Mouse (Mus musculus) forebrain, embryonic 11.5 days (tissue): Measurements from ENCODE around the gene Mepce. TPM values are rescaled to one million over a fixed set of nuclear protein-coding genes. Genes with fewer than 3 reads are reported as not detected.

Experiments used
- ATAC-seq: fragments of 200-750 bp; cut with Nextera tagmentation; replicated peaks from 2 replicates; pipeline ENCODE4 v1.8.0; 2017; ENCODE audit warnings: moderate TSS enrichment; ENCODE audit not compliant: low FRiP score
- DNase-seq: peaks from one replicate; pipeline ENCODE4 v3.0.0-alpha.2; 2017; ENCODE audit warnings: low spot score
- H3K27ac ChIP-seq: fragments of 300-500 bp; sonication (generic); 2 replicates; pipeline ENCODE4 v1.5.1; 2014; ENCODE audit warnings: low read depth, low read length
- H3K27me3 ChIP-seq: fragments of 300-500 bp; sonication (generic); 2 replicates; pipeline ENCODE4 v1.6.1; 2014; ENCODE audit warnings: mild to moderate bottlenecking, low read length, mixed read lengths; ENCODE audit not compliant: control insufficient read depth, insufficient read depth
- H3K36me3 ChIP-seq: fragments of 300-500 bp; sonication (generic); 2 replicates; pipeline ENCODE4 v1.6.1; 2014; ENCODE audit warnings: mild to moderate bottlenecking, low read length, moderate library complexity, mixed read lengths; ENCODE audit not compliant: control insufficient read depth, insufficient read depth
- H3K4me1 ChIP-seq: fragments of 300-500 bp; sonication (generic); replicated peaks from 2 replicates; pipeline ENCODE4 v1.6.1; 2014; ENCODE audit warnings: low read length, mixed read lengths; ENCODE audit not compliant: control insufficient read depth, insufficient read depth
- H3K4me2 ChIP-seq: fragments of 300-500 bp; sonication (generic); 2 replicates; pipeline ENCODE4 v1.6.1; 2014; ENCODE audit warnings: low read depth, mild to moderate bottlenecking, low read length, moderate library complexity, mixed read lengths; ENCODE audit not compliant: severe bottlenecking
- H3K4me3 ChIP-seq: fragments of 300-500 bp; sonication (generic); 2 replicates; pipeline ENCODE4 v1.5.1; 2014; ENCODE audit warnings: low read depth, low read length
- H3K9ac ChIP-seq: fragments of 300-500 bp; sonication (generic); 2 replicates; pipeline ENCODE4 v1.6.1; 2014; ENCODE audit warnings: low read length
- H3K9me3 ChIP-seq: fragments of 300-500 bp; sonication (generic); 2 replicates; pipeline ENCODE4 v1.6.1; 2016; ENCODE audit warnings: low read length, mixed read lengths; ENCODE audit not compliant: control insufficient read depth
- WGBS: fragments of 180-500 bp; shearing (Covaris S2); extraction: QIAGEN DNeasy Blood & Tissue Kit; methylation state at CpG from one replicate; pipeline ENCODE4 v1.1.7; 2014; 5-methylcytosine and 5-hydroxymethylcytosine counted together
- polyA plus RNA-seq: library from polyadenylated mRNA; unstranded; fragments of >200 nt; fragmentation: Nextera tagmentation; extraction: Ambion mirVana; gene quantifications from 2 replicates; pipeline ENCODE4 v1.2.1, GENCODE M21; 2014

The Mepce gene
- polyA plus RNA-seq, 1 experiment from 2014 or later: 12.4 TPM

GRCm38 (mm10) chr5:137784546-137784945 is 2.9 kb downstream of the Mepce start:
- Histone ChIP-seq H3K27me3 (no peaks in the 10 kb centered on the region; the same call in 1 of the 2 replicates), H3K27ac (no peak overlapping the region), H3K9ac (peak overlapping the region; percentile 92), H3K4me3 (peak overlapping the region; percentile 85), H3K4me2 (peak overlapping the region; percentile 90), H3K4me1 (peaks cover 32% of the 10 kb centered on the region), H3K36me3 (peaks cover 23% of the 10 kb centered on the region), H3K9me3 (no peaks in the 10 kb centered on the region)
- ATAC-seq: no peak
- DNase-seq: no peak
- WGBS: 87% methylated on average over 14 of the region's 14 CpGs

- Histone ChIP-seq H3K27ac (no peak overlapping the region), H3K4me3 (peak overlapping the region; percentile 85), H3K27me3 (no peaks in the 10 kb centered on the region; the same call in 1 of the 2 replicates), H3K4me2 (peak overlapping the region; percentile 90), H3K4me1 (peaks cover 33% of the 10 kb centered on the region), H3K9ac (peak overlapping the region; percentile 92), H3K36me3 (peaks cover 23% of the 10 kb centered on the region), H3K9me3 (no peaks in the 10 kb centered on the region)
- ATAC-seq: no peak
- 80% methylated on average over 9 of the region's 9 CpGs for WGBS
- no peak for DNase-seq
These were observed 3.4 kb downstream of the Mepce start for GRCm38 (mm10) chr5:137783901-137784540.

GRCm38 (mm10) chr5:137782776-137783522 is 4.5 kb downstream of the Mepce start:
- Histone ChIP-seq H3K27ac (no peak overlapping the region), H3K36me3 (peaks cover 23% of the 10 kb centered on the region), H3K4me2 (peak overlapping the region; percentile 90; the same call in 1 of the 2 replicates), H3K9me3 (no peaks in the 10 kb centered on the region), H3K4me1 (peaks cover 34% of the 10 kb centered on the region), H3K9ac (peak overlapping the region; percentile 92), H3K27me3 (no peaks in the 10 kb centered on the region), H3K4me3 (peak overlapping the region; percentile 85; the same call in 1 of the 2 replicates)
- 87% methylated on average over 13 of the region's 13 CpGs for WGBS
- ATAC-seq (no peak), DNase-seq (peak; percentile 55)

GRCm38 (mm10) chr5:137781661-137782060 is 5.8 kb downstream of the Mepce start:
- no peak overlapping the region for H3K27ac ChIP-seq
- H3K4me3 ChIP-seq: no peak overlapping the region
- H3K4me1 ChIP-seq: peaks cover 34% of the 10 kb centered on the region
- peaks cover 23% of the 10 kb centered on the region for H3K36me3 ChIP-seq
- no peaks in the 10 kb centered on the region for H3K9me3 ChIP-seq
- ATAC-seq (no peak), DNase-seq (peak; percentile 49)
- no peak overlapping the region for H3K9ac ChIP-seq
- H3K4me2 ChIP-seq: no peak overlapping the region
- no peaks in the 10 kb centered on the region for H3K27me3 ChIP-seq
- 92% methylated on average over 7 of the region's 7 CpGs for WGBS

- Histone ChIP-seq H3K4me2 (peak overlapping the region; percentile 92), H3K9me3 (no peaks in the 10 kb centered on the region), H3K4me3 (peak overlapping the region; percentile 98), H3K9ac (peak overlapping the region; percentile 91), H3K27ac (peak overlapping the region; percentile 87), H3K27me3 (no peaks in the 10 kb centered on the region), H3K36me3 (peaks cover 21% of the 10 kb centered on the region), H3K4me1 (peaks cover 24% of the 10 kb centered on the region)
- peak; percentile 71 for DNase-seq
- ATAC-seq: peak; percentile 20
- WGBS: under 1% methylated on average over 81 of the region's 83 CpGs
These were observed 8.2 kb downstream of the Mepce start for GRCm38 (mm10) chr5:137779053-137779933.

- Histone ChIP-seq H3K9me3 (no peaks in the 10 kb centered on the region), H3K4me3 (peak within 1 kb of the TSS; percentile 98), H3K4me1 (peaks cover 18% of the 10 kb centered on the region), H3K36me3 (peaks cover 20% of the 10 kb centered on the region), H3K27me3 (no peaks in the 10 kb centered on the region), H3K27ac (peak within 1 kb of the TSS; percentile 87), H3K9ac (peak within 1 kb of the TSS; percentile 91), H3K4me2 (peak within 1 kb of the TSS; percentile 92)
- WGBS: under 1% methylated on average over 31 of the region's 31 CpGs
- DNase-seq (peak; percentile 97), ATAC-seq (peak; percentile 96)
These were observed 8.8 kb downstream of the Mepce start, which contains the start of gene Ppp1r35 for GRCm38 (mm10) chr5:137778635-137779034. Ppp1r35 (plus strand) TSS chr5:137778849.

GRCm38 (mm10) chr5:137777267-137777845 is 10.1 kb downstream of the Mepce start:
- ATAC-seq (no peak), DNase-seq (no peak)
- peaks cover 14% of the 10 kb centered on the region; the same call in 1 of the 2 replicates for H3K4me1 ChIP-seq
- H3K9ac ChIP-seq: no peak overlapping the region
- no peak overlapping the region for H3K4me2 ChIP-seq
- H3K27me3 ChIP-seq: no peaks in the 10 kb centered on the region
- no peak overlapping the region for H3K4me3 ChIP-seq
- H3K9me3 ChIP-seq: no peaks in the 10 kb centered on the region
- peaks cover 17% of the 10 kb centered on the region for H3K36me3 ChIP-seq
- WGBS: 91% methylated on average over 7 of the region's 7 CpGs
- no peak overlapping the region for H3K27ac ChIP-seq
